Mouse (Mus musculus) CH12.LX (cell line): ENCODE data around the gene Tnfsf13.
A peak's percentile ranks its signal among the peaks of the same experiment; 100 is the strongest.

Experiments
- CHD1 ChIP-seq: IDR thresholded peaks from 2 replicates; pipeline ENCODE4 v1.6.1; 2012; ENCODE audit warnings: low read depth, low read length, improper control_type of control experiment, inconsistent platforms
- CTCF ChIP-seq, 2 experiments: IDR thresholded peaks in 1 of 2; conservative IDR thresholded peaks in 1 of 2; 2 replicates each; pipeline ENCODE4 v1.5.1; 2011 to 2012; ENCODE audit warnings: low read depth in 2 of 2, low read length in 2 of 2, improper control_type of control experiment in 1 of 2, inconsistent platforms in 1 of 2, mild to moderate bottlenecking in 1 of 2, moderate library complexity in 1 of 2
- E2F4 ChIP-seq: IDR thresholded peaks from 2 replicates; pipeline ENCODE4 v1.6.1; 2011; ENCODE audit warnings: low read depth, low read length, improper control_type of control experiment; ENCODE audit not compliant: insufficient replicate concordance
- ELF1 ChIP-seq: IDR thresholded peaks from 2 replicates; pipeline ENCODE4 v1.6.1; 2014; ENCODE audit warnings: low read depth, mild to moderate bottlenecking, inconsistent platforms, low read length, improper control_type of control experiment
- MXI1 ChIP-seq: IDR thresholded peaks from 2 replicates; pipeline ENCODE4 v1.6.1; 2011; ENCODE audit warnings: mild to moderate bottlenecking, low read depth, low read length, improper control_type of control experiment
- RAD21 ChIP-seq: IDR thresholded peaks from 2 replicates; pipeline ENCODE4 v1.6.1; 2011; ENCODE audit warnings: low read depth, mild to moderate bottlenecking, low read length, improper control_type of control experiment, moderate library complexity
- TCF12 ChIP-seq: IDR thresholded peaks from 2 replicates; pipeline ENCODE4 v1.6.1; 2014; ENCODE audit warnings: low read depth, mild to moderate bottlenecking, inconsistent platforms, low read length, improper control_type of control experiment

- TF ChIP-seq RAD21: no peak
- TF ChIP-seq CTCF (conservative IDR thresholded peaks at IDR 0.05 in 1 of 2, IDR thresholded peaks at IDR 0.05 in 1 of 2; ENCODE audit: low read depth in 2 of 2, low read length in 2 of 2): no peak
- no peak for TF ChIP-seq ELF1
- TF ChIP-seq TCF12: no peak
- no peak for TF ChIP-seq MXI1
- TF ChIP-seq CHD1: 0 out of 2 replicates have a peak, but pooled peaks have one; percentile 55
- TF ChIP-seq E2F4: no peak
Observed at GRCm38 (mm10) chr11:69665457-69665960, 20.1 kb downstream of the Tnfsf13 start.
